12 mouse cellular contexts compared by ENCODE assay signal in the genomic region with DNA sequence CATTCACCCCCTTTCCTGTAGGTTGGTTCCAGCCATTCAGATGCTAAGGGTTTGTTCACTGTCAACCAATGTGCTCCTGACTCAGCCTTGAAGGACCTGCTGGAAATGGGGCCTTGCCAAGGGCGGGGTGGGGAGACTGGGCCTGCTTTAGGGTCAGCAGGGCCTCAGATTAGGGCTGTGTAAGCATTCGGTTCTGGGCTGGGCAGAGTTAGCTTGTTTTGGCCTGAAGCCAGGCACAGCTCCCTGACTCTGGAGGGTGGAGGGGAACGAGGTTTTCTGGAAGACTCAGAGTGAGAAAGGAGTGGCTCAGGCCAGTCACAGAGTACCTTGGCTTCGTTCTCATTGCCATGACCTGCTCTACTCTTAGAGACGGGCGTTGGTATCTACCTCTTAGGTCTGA. TPM values are rescaled to one million over a fixed set of nuclear protein-coding genes. Genes with fewer than 3 reads are reported as not detected.
DNase-seq lines count a peak whose midpoint lies in the region; ATAC-seq lines count a peak whose summit lies in the region.
"Had no signal": no experiment of that assay in that cellular context is flagged by ENCODE, and none has a peak within 500 bp of the region (broad histone marks: within the 10 kb centered on the region; RNA-seq: fewer than 3 reads in every experiment).

No protein-coding gene starts in this region.

- no peak overlapping the region for H3K27ac ChIP-seq in kidney, embryonic 16.5 days (ENCODE audit: low read length)
- H3K27ac ChIP-seq in intestine, embryonic 15.5 days, result no peak overlapping the region
- H3K27ac ChIP-seq: midbrain, embryonic 12.5 days had no signal

- H3K9me3 ChIP-seq in kidney, embryonic 16.5 days (ENCODE audit: low read length), result no peaks in the 10 kb centered on the region
- no peaks in the 10 kb centered on the region for H3K9me3 ChIP-seq in intestine, embryonic 15.5 days
- H3K9me3 ChIP-seq: midbrain, embryonic 12.5 days had no signal

- H3K27me3 ChIP-seq in kidney, embryonic 16.5 days (ENCODE audit: insufficient read depth, low read length), result no peaks in the 10 kb centered on the region
- H3K27me3 ChIP-seq in intestine, embryonic 15.5 days (replicated peaks), result no peaks in the 10 kb centered on the region
- H3K27me3 ChIP-seq: midbrain, embryonic 12.5 days had no signal

- WGBS in kidney, embryonic 16.5 days, result 52% methylated on average over 6 of the region's 6 CpGs
- WGBS in intestine, embryonic 15.5 days, result 41% methylated on average over 6 of the region's 6 CpGs

- no peak overlapping the region for H3K4me2 ChIP-seq in kidney, embryonic 16.5 days (replicated peaks; ENCODE audit: low read depth, low read length)
- H3K4me2 ChIP-seq in intestine, embryonic 15.5 days (replicated peaks), result no peak overlapping the region
- H3K4me2 ChIP-seq: midbrain, embryonic 12.5 days had no signal

- H3K4me3 ChIP-seq in kidney, embryonic 16.5 days (ENCODE audit: low read length), result no peak overlapping the region
- H3K4me3 ChIP-seq in intestine, embryonic 15.5 days (replicated peaks), result no peak overlapping the region
- H3K4me3 ChIP-seq: midbrain, embryonic 12.5 days had no signal

- H3K4me1 ChIP-seq in kidney, embryonic 16.5 days (ENCODE audit: insufficient read depth, low read length), result 0 out of 2 replicates have a peak, but pooled peaks cover 2% of the 10 kb centered on the region
- peaks cover 17% of the 10 kb centered on the region for H3K4me1 ChIP-seq in intestine, embryonic 15.5 days (replicated peaks)

- no peak overlapping the region for H3K9ac ChIP-seq in kidney, embryonic 16.5 days (replicated peaks; ENCODE audit: low read length)
- no peak overlapping the region for H3K9ac ChIP-seq in intestine, embryonic 15.5 days
- H3K9ac ChIP-seq: midbrain, embryonic 12.5 days had no signal

- DNase-seq in kidney, adult 8-10 months, result no peak
- peak; percentile 18 for DNase-seq in gastrocnemius, postnatal 10 days
- peak; percentile 54 for DNase-seq in skeletal muscle tissue, adult 2 months (ENCODE audit: low read depth, low spot score)
- no peak for DNase-seq in yolk sac, embryonic 10.5 days (ENCODE audit: low spot score)
- no peak for DNase-seq in cerebellum, adult 18-20 months
- no peak for DNase-seq in spleen, postnatal 4 days (ENCODE audit: low spot score in 2 of 2)
- DNase-seq: cerebellum, adult 11-12 months had no signal

- no peaks in the 10 kb centered on the region for H3K36me3 ChIP-seq in kidney, embryonic 16.5 days (ENCODE audit: insufficient read depth, low read length)
- no peaks in the 10 kb centered on the region for H3K36me3 ChIP-seq in intestine, embryonic 15.5 days

- ATAC-seq in kidney, embryonic 16.5 days (ENCODE audit: low FRiP score, low TSS enrichment), result peak; percentile 67; the same call in 1 of the 2 replicates
- ATAC-seq in intestine, embryonic 15.5 days, result peak; percentile 95

RNA-seq across cellular contexts. Expression of gene Adcyap1r1, which starts 35.9 kb away (rescaled TPM):
- polyA plus RNA-seq in kidney, embryonic 16.5 days (2015; fragmentation: Nextera tagmentation; extraction: Ambion mirVana), result 2.5 and 2.7 TPM in 2 replicates
- 1 to 10 TPM; 4.1 to 7.5 TPM for total RNA-seq in gastrocnemius, postnatal 10 days (2021)
- polyA plus RNA-seq in intestine, embryonic 15.5 days (2015; fragmentation: Nextera tagmentation; extraction: Ambion mirVana), result 5.2 and 5.4 TPM in 2 replicates
- total RNA-seq: hematopoietic stem cell, adult 5-6 weeks; MEL had no signal

Comparison
In these comparisons a context has a peak if more than half of its experiments do, and no peak if none do; other contexts are left out.
1. DNase-seq: peak in gastrocnemius, postnatal 10 days (single experiment) and skeletal muscle tissue, adult 2 months (single experiment); none in kidney, adult 8-10 months (0 of 2), yolk sac, embryonic 10.5 days (single experiment), cerebellum, adult 18-20 months (0 of 2) and spleen, postnatal 4 days (0 of 2).